In the genomic region with DNA sequence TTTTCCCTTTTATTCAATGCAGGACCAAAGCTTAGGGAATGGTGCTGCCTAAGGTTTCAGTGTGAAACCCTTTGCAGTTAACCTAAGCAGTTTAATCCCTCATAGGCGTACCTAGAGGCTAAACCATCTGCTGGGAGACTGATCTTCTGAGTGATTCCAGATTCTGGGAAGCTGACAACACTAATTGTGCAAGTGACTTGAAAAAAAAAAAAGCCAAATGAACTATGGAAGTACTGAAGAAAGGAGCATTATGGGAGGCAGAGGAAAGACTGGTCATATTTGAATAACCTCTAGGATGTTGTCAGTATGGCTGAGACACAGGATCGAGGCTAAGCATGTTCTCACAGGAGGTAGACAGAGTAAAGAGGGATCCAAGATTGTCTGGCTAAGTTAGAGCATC, we compare ENCODE assay signal across 29 mouse cellular contexts.
"Had no signal": no experiment of that assay in that cellular context is flagged by ENCODE, and none has a peak within 500 bp of the region (broad histone marks: within the 10 kb centered on the region; RNA-seq: fewer than 3 reads in every experiment).

No protein-coding gene starts in this region.

- H3K27ac ChIP-seq: left cerebral cortex, adult 2 months; limb, embryonic 10.5 days; limb, embryonic 12.5 days; limb, embryonic 13.5 days; limb, embryonic 15.5 days; liver, embryonic 12.5 days; liver, embryonic 13.5 days; liver, embryonic 14.5 days; liver, embryonic 15.5 days; lung, embryonic 15.5 days; macrophage; midbrain, embryonic 10.5 days; midbrain, embryonic 12.5 days; midbrain, embryonic 13.5 days; midbrain, embryonic 15.5 days; neural tube, embryonic 12.5 days; neural tube, embryonic 13.5 days had no signal

- H3K4me2 ChIP-seq: limb, embryonic 12.5 days; limb, embryonic 13.5 days; limb, embryonic 15.5 days; liver, embryonic 11.5 days; liver, embryonic 12.5 days; liver, embryonic 13.5 days; liver, embryonic 15.5 days; lung, embryonic 14.5 days; lung, embryonic 15.5 days; midbrain, embryonic 11.5 days; midbrain, embryonic 12.5 days; midbrain, embryonic 13.5 days; midbrain, embryonic 15.5 days; neural tube, embryonic 12.5 days; neural tube, embryonic 13.5 days had no signal

- H3K36me3 ChIP-seq: limb, embryonic 10.5 days; limb, embryonic 12.5 days; limb, embryonic 13.5 days; limb, embryonic 15.5 days; liver, embryonic 12.5 days; liver, embryonic 13.5 days; liver, embryonic 15.5 days; lung, embryonic 15.5 days; midbrain, embryonic 10.5 days; midbrain, embryonic 12.5 days; midbrain, embryonic 13.5 days; midbrain, embryonic 15.5 days; neural tube, embryonic 12.5 days; neural tube, embryonic 13.5 days had no signal

- H3K27me3 ChIP-seq: limb, embryonic 12.5 days; limb, embryonic 13.5 days; limb, embryonic 15.5 days; liver, embryonic 12.5 days; liver, embryonic 13.5 days; liver, embryonic 15.5 days; lung, embryonic 15.5 days; midbrain, embryonic 12.5 days; midbrain, embryonic 13.5 days; midbrain, embryonic 15.5 days; neural tube, embryonic 12.5 days; neural tube, embryonic 13.5 days had no signal

- H3K4me1 ChIP-seq: limb, embryonic 10.5 days; limb, embryonic 12.5 days; limb, embryonic 13.5 days; limb, embryonic 15.5 days; liver, embryonic 12.5 days; liver, embryonic 13.5 days; liver, embryonic 15.5 days; lung, embryonic 15.5 days; megakaryocyte, embryonic 14.5 days; midbrain, embryonic 10.5 days; midbrain, embryonic 12.5 days; midbrain, embryonic 13.5 days; midbrain, embryonic 15.5 days; neural tube, embryonic 12.5 days had no signal

- H3K9ac ChIP-seq: limb, embryonic 12.5 days; limb, embryonic 13.5 days; limb, embryonic 15.5 days; liver, embryonic 12.5 days; liver, embryonic 13.5 days; liver, embryonic 14.5 days; liver, embryonic 15.5 days; liver, postnatal 0 days; lung, embryonic 14.5 days; lung, embryonic 15.5 days; midbrain, embryonic 12.5 days; midbrain, embryonic 13.5 days; midbrain, embryonic 15.5 days; neural tube, embryonic 12.5 days; neural tube, embryonic 13.5 days had no signal

- H3K4me3 ChIP-seq: left cerebral cortex, adult 2 months; limb, embryonic 10.5 days; limb, embryonic 12.5 days; limb, embryonic 13.5 days; limb, embryonic 15.5 days; liver, embryonic 12.5 days; liver, embryonic 13.5 days; liver, embryonic 15.5 days; lung, embryonic 15.5 days; megakaryocyte, embryonic 14.5 days; midbrain, embryonic 10.5 days; midbrain, embryonic 12.5 days; midbrain, embryonic 13.5 days; midbrain, embryonic 15.5 days; myocyte; neural tube, embryonic 12.5 days; neural tube, embryonic 13.5 days had no signal

- DNase-seq: left cerebral cortex, postnatal 4 days; liver; liver, embryonic 13.5 days; liver, postnatal 0 days; lung, adult 2 months; lung, postnatal 4 days; midbrain, embryonic 14.5 days had no signal

- ATAC-seq: liver, embryonic 12.5 days; liver, postnatal 0 days; midbrain, embryonic 13.5 days; midbrain, embryonic 15.5 days; midbrain, embryonic 16.5 days had no signal

- H3K9me3 ChIP-seq: limb, embryonic 10.5 days; limb, embryonic 12.5 days; limb, embryonic 13.5 days; limb, embryonic 15.5 days; liver, embryonic 12.5 days; liver, embryonic 13.5 days; liver, embryonic 15.5 days; lung, embryonic 15.5 days; midbrain, embryonic 10.5 days; midbrain, embryonic 12.5 days; midbrain, embryonic 13.5 days; midbrain, embryonic 15.5 days; neural tube, embryonic 12.5 days; neural tube, embryonic 13.5 days had no signal
